Mouse (Mus musculus) midbrain, embryonic 16.5 days (tissue): ENCODE results near the gene Kif3c. TPM values are rescaled to one million over a fixed set of nuclear protein-coding genes. Genes with fewer than 3 reads are reported as not detected.

Experiments used
- ATAC-seq: fragments of 200-750 bp; cut with Nextera tagmentation; 2 replicates; pipeline ENCODE4 v1.8.0; 2017; ENCODE audit warnings: moderate TSS enrichment
- H3K27ac ChIP-seq: fragments of 300-500 bp; sonication (generic); 2 replicates; pipeline ENCODE4 v1.5.1; 2014; ENCODE audit warnings: mild to moderate bottlenecking, low read length, mixed read lengths
- H3K27me3 ChIP-seq: fragments of 300-500 bp; sonication (generic); 2 replicates; pipeline ENCODE4 v1.6.1; 2014; ENCODE audit warnings: low read depth, low read length, mixed read lengths; ENCODE audit not compliant: control insufficient read depth, insufficient read depth
- H3K36me3 ChIP-seq: fragments of 300-500 bp; sonication (generic); 2 replicates; pipeline ENCODE4 v1.6.1; 2014; ENCODE audit warnings: mild to moderate bottlenecking, low read length, moderate library complexity, mixed read lengths; ENCODE audit not compliant: control insufficient read depth, insufficient read depth
- H3K4me1 ChIP-seq: fragments of 300-500 bp; sonication (generic); 2 replicates; pipeline ENCODE4 v1.6.1; 2014; ENCODE audit warnings: mild to moderate bottlenecking, low read length, mixed read lengths; ENCODE audit not compliant: control insufficient read depth, insufficient read depth
- H3K4me2 ChIP-seq: fragments of 300-500 bp; sonication (generic); 2 replicates; pipeline ENCODE4 v1.6.1; 2014; ENCODE audit warnings: mild to moderate bottlenecking, low read length, mixed read lengths
- H3K4me3 ChIP-seq: fragments of 300-500 bp; sonication (generic); 2 replicates; pipeline ENCODE4 v1.5.1; 2014; ENCODE audit warnings: low read depth, mild to moderate bottlenecking, low read length, moderate library complexity, mixed read lengths
- H3K9ac ChIP-seq: fragments of 300-500 bp; sonication (generic); 2 replicates; pipeline ENCODE4 v1.6.1; 2014; ENCODE audit warnings: low read depth, low read length, mixed read lengths
- H3K9me3 ChIP-seq: fragments of 300-500 bp; sonication (generic); replicated peaks from 2 replicates; pipeline ENCODE4 v1.6.1; 2014; ENCODE audit warnings: mild to moderate bottlenecking, low read length, mixed read lengths; ENCODE audit not compliant: control insufficient read depth, poor library complexity, severe bottlenecking
- WGBS: fragments of 180-500 bp; shearing (Covaris S2); extraction: QIAGEN DNeasy Blood & Tissue Kit; methylation state at CpG from one replicate; pipeline ENCODE4 v1.1.7; 2014; 5-methylcytosine and 5-hydroxymethylcytosine counted together
- polyA plus RNA-seq: library from polyadenylated mRNA; unstranded; fragments of >200 nt; fragmentation: Nextera tagmentation; extraction: Ambion mirVana; gene quantifications from 2 replicates; pipeline ENCODE4 v1.2.1, GENCODE M21; 2015

Gene Kif3c
- polyA plus RNA-seq, 1 experiment from 2014 or later, result 94.5 TPM

DNA sequence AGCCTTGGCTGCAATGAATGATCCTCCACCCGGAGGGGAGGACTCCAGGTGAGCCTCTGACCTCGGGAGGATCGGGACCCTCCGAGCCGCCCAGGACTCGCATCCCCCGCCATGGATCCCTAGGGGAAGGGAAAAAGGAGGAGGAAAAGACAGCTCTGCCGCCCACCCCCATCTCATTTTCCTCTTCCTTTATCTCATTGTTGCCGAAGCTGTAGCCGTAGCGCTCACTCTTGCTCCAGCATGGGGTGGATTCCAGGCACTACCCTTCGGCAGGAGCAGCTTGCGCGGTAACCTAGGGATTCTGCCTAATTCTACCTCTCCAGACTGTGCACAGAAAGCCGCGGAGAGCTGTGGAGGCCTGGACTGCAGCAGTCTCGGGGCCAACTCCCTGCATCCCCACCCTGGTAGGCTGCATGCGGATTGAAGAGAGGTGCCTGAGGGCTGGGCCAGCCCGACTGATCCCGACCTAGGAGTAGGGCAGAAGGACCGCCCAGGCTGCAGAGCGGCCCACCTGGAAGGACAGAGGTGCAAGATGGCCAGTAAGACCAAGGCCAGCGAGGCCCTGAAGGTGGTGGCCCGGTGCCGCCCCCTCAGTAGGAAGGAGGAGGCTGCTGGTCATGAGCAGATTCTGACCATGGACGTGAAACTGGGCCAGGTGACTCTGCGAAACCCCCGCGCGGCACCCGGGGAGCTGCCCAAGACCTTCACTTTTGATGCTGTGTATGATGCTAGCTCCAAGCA, 687 bp downstream of the Kif3c start:
- Histone ChIP-seq H3K4me1 (peaks cover 43% of the 10 kb centered on the region), H3K9ac (peak overlapping the region; percentile 98), H3K9me3 (no peaks in the 10 kb centered on the region; the same call in 1 of the 2 replicates), H3K27me3 (no peaks in the 10 kb centered on the region), H3K27ac (peak overlapping the region; percentile 94), H3K36me3 (peaks cover 11% of the 10 kb centered on the region), H3K4me2 (peak overlapping the region; percentile 76), H3K4me3 (peak overlapping the region; percentile 82)
- 2% methylated on average over 31 of the region's 31 CpGs for WGBS
- ATAC-seq, result peak; percentile 54

DNA sequence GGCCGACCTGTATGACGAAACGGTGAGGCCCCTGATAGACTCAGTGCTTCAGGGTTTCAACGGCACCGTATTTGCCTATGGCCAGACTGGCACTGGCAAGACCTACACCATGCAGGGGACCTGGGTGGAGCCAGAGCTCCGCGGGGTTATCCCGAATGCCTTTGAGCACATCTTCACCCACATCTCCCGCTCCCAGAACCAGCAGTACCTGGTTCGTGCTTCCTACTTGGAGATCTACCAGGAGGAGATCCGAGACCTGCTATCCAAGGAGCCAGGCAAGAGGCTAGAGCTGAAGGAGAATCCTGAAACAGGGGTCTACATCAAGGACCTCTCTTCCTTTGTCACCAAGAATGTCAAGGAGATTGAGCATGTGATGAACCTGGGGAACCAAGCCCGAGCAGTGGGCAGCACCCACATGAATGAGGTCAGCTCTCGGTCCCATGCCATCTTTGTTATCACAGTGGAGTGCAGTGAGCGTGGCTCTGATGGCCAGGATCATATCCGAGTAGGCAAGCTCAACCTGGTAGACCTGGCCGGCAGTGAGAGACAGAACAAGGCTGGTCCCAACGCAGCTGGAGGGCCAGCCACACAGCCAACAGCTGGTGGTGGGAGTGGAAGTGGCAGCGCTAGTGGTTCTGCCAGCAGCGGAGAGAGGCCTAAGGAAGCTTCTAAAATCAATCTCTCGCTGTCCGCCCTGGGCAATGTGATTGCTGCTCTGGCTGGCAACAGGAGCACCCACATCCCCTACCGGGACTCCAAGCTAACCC, 1.4 kb downstream of the Kif3c start:
- no peaks in the 10 kb centered on the region for H3K27me3 ChIP-seq
- no peaks in the 10 kb centered on the region; the same call in 1 of the 2 replicates for H3K9me3 ChIP-seq
- peak overlapping the region; percentile 76 for H3K4me2 ChIP-seq
- peak overlapping the region; percentile 98 for H3K9ac ChIP-seq
- peak; percentile 11; the same call in 1 of the 2 replicates for ATAC-seq
- peaks cover 11% of the 10 kb centered on the region for H3K36me3 ChIP-seq
- peak overlapping the region; percentile 94 for H3K27ac ChIP-seq
- 65% methylated on average over 22 of the region's 22 CpGs for WGBS
- peaks cover 50% of the 10 kb centered on the region for H3K4me1 ChIP-seq
- peak overlapping the region; percentile 82 for H3K4me3 ChIP-seq

DNA sequence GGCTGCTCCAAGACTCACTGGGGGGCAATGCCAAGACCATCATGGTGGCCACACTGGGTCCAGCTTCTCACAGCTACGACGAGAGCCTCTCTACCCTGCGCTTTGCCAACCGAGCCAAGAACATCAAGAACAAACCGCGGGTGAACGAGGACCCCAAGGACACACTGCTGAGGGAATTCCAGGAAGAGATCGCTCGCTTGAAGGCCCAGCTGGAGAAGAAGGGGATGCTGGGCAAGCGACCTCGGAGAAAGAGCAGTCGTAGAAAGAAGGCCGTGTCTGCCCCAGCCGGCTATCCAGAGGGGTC, 2.0 kb downstream of the Kif3c start:
- peaks cover 11% of the 10 kb centered on the region for H3K36me3 ChIP-seq
- peaks cover 55% of the 10 kb centered on the region for H3K4me1 ChIP-seq
- WGBS, result 97% methylated on average over 14 of the region's 14 CpGs
- no peaks in the 10 kb centered on the region for H3K27me3 ChIP-seq
- no peaks in the 10 kb centered on the region; the same call in 1 of the 2 replicates for H3K9me3 ChIP-seq
- peak overlapping the region; percentile 82 for H3K4me3 ChIP-seq
- ATAC-seq, result no peak
- H3K4me2 ChIP-seq, result peak overlapping the region; percentile 76
- no peak overlapping the region for H3K9ac ChIP-seq
- H3K27ac ChIP-seq, result no peak overlapping the region

DNA sequence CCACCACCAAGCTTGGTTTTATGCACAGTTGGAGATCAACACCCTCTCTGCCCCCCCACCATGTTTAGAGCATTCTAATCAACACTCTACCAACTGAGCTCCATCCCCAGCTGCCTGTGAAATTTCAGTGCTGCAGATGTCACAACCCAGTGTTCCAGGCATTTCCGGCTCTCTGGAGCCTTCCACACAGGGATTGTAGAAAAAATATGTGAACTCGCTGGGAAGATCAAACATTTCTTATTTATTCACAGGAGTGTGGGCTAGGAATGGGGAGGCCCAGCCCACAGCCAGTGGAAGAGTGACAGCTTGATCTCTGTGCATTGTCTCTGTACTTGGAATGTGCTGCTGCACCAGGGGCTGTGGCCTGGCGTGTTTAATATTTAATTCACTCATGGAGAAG, 3.8 kb downstream of the Kif3c start:
- 23% methylated on average over 3 of the region's 3 CpGs for WGBS
- H3K4me3 ChIP-seq, result peak overlapping the region; percentile 37
- peak overlapping the region; percentile 39 for H3K9ac ChIP-seq
- peaks cover 69% of the 10 kb centered on the region for H3K4me1 ChIP-seq
- peak overlapping the region; percentile 41; the same call in 1 of the 2 replicates for H3K27ac ChIP-seq
- peak overlapping the region; percentile 76 for H3K4me2 ChIP-seq
- H3K27me3 ChIP-seq, result no peaks in the 10 kb centered on the region
- ATAC-seq, result no peak
- peaks cover 11% of the 10 kb centered on the region for H3K36me3 ChIP-seq
- H3K9me3 ChIP-seq, result no peaks in the 10 kb centered on the region; the same call in 1 of the 2 replicates

DNA sequence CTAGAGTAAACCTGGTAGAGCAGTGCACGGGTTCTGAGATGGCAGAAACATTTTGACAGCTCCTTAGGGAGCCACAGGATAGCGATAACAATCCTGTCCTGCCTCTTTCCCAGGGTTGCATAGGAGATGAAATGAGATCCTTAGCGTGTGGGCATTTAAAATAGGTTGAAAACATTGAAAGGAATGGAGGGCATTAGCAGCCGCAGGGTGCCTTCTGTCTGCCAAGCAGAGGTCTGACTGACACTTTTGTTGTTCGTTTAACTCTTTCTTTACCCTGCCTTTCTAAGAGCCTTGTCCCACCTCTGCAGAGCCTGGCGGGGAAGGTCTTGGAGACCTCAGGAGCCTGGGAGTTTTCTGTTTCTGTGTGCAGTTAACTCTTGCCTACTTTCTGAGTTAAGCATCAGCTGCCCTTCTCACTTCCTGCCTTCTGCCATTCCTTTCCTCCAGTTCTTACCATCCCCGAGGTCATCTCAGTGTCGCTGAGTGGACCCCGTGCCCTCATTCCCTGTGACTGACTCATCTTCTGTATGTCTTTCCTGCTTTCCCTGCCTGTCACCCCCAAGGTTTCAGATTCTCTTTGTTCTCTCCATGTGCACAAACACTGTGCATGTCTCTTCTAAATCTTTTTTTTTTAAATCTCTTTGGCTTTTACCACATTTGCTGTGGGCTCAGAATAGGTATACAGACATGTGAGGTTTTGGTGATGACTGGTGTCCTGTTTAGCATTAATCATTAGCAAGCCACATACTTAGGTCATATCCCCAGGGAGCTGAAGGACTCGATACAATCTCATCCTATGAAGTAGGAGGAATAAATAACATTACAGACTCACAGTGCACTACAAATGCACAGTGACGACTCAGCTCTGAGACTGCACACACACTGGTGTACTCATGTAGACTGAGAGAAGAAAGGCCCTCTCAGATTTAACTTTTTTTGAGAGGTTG, 6.3 kb downstream of the Kif3c start:
- WGBS, result 2% methylated on average over 11 of the region's 11 CpGs
- H3K9ac ChIP-seq, result peak overlapping the region; percentile 51
- no peaks in the 10 kb centered on the region; the same call in 1 of the 2 replicates for H3K9me3 ChIP-seq
- H3K4me2 ChIP-seq, result peak overlapping the region; percentile 76
- H3K27me3 ChIP-seq, result no peaks in the 10 kb centered on the region
- peak overlapping the region; percentile 37 for H3K4me3 ChIP-seq
- H3K4me1 ChIP-seq, result peaks cover 69% of the 10 kb centered on the region
- H3K36me3 ChIP-seq, result peaks cover 17% of the 10 kb centered on the region
- peak overlapping the region; percentile 28 for H3K27ac ChIP-seq
- peak; percentile 43; the same call in 1 of the 2 replicates for ATAC-seq

DNA sequence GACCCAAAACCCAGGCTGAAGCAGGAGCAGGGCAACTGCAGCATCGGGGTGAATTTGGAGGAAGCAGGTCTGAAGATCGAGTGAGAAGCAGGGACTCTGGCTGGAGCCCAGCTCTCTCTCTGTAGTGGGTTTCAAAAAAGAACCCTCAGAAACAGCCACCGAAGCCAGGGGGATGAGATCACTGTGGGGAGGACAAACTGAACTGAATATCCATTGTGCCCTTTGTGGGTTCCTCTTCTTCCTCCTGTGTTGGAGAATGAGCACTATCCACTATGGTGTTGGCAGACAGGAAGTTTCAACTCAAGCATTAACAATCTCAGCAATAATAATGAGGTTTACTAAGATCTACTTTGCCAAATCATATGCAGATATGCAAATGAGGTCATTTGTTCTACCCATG, 7.1 kb downstream of the Kif3c start:
- no peaks in the 10 kb centered on the region; the same call in 1 of the 2 replicates for H3K9me3 ChIP-seq
- WGBS, result 39% methylated on average over 3 of the region's 3 CpGs

DNA sequence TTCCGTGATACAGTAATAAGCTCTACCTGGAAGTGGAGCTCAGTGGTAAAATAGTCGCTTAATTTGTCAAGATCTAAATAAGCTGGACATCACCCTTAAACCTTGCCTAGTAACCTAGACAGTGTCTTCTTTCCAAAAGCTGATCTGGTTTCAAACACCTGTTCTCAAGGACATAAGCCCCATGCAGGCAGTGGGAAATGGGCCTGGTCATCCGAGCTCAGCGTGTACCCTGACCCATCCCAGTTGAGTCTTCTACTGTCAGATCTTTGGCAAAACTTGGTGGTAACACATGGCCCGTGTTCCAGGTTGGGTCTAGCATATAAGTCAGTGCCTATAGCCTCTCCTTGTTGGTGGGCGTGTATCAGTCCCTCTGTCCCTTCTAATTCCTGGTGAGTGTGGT, 8.6 kb downstream of the Kif3c start:
- H3K27me3 ChIP-seq, result no peaks in the 10 kb centered on the region
- H3K9me3 ChIP-seq, result no peaks in the 10 kb centered on the region
- no peak overlapping the region for H3K9ac ChIP-seq
- peaks cover 9% of the 10 kb centered on the region for H3K36me3 ChIP-seq
- no peak overlapping the region for H3K4me3 ChIP-seq
- no peak overlapping the region for H3K4me2 ChIP-seq
- WGBS, result 93% methylated on average over 6 of the region's 6 CpGs
- no peak overlapping the region for H3K27ac ChIP-seq
- no peak for ATAC-seq
- peaks cover 53% of the 10 kb centered on the region for H3K4me1 ChIP-seq

More for the DNA sequence above, 7.1 kb downstream of the Kif3c start:
- peak overlapping the region; percentile 28 for H3K27ac ChIP-seq
- peaks cover 13% of the 10 kb centered on the region for H3K36me3 ChIP-seq
- ATAC-seq, result peak; percentile 36; the same call in 1 of the 2 replicates
- H3K27me3 ChIP-seq, result no peaks in the 10 kb centered on the region
- peak overlapping the region; percentile 51; the same call in 1 of the 2 replicates for H3K9ac ChIP-seq
- peak overlapping the region; percentile 37 for H3K4me3 ChIP-seq
- H3K4me2 ChIP-seq, result peak overlapping the region; percentile 76
- H3K4me1 ChIP-seq, result peaks cover 62% of the 10 kb centered on the region

DNA sequence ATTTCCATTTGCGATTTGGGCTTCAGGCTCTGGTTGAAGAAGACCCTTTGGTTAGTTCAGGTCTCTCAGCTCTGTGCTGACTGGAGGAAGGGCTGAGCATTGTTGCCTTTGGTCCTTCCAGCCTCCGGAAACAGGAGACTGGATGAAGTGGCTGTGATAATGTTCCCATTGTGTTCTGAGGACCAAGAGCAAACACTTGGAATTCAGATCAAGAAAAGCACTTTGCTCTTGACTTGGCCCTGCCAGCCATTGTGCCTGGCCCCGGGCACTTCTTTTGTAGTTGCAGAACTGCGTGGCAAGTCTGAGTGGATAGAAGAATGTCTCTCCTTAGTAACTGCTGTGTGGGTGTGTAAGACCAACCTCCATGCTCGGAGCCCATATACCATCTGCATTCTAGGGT, 9.6 kb downstream of the Kif3c start:
- Histone ChIP-seq H3K9me3 (no peaks in the 10 kb centered on the region), H3K36me3 (peaks cover 9% of the 10 kb centered on the region), H3K27ac (no peak overlapping the region), H3K4me1 (peaks cover 45% of the 10 kb centered on the region), H3K9ac (no peak overlapping the region), H3K4me2 (no peak overlapping the region), H3K4me3 (no peak overlapping the region), H3K27me3 (no peaks in the 10 kb centered on the region)
- WGBS, result 69% methylated on average over 5 of the region's 5 CpGs
- no peak for ATAC-seq
